Mouse (Mus musculus) ovary, postnatal 14 days (tissue): Measurements from ENCODE around the gene Srprb.
"Not testable (repeated sequence)": the region's sequence is repeated elsewhere in the genome, so short reads cannot be mapped to it uniquely, and the experiment has no call there.

Experiments used
- DNase-seq: peaks from one replicate; pipeline ENCODE4 v3.0.0; 2022; ENCODE audit warnings: low spot score

Srprb gene

GRCm38 (mm10) chr9:103212654-103213420, 10.9 kb upstream of the Srprb start:
- DNase-seq = no peak

- DNase-seq = no peak
Observed at GRCm38 (mm10) chr9:103208802-103209423, 7.0 kb upstream of the Srprb start.

GRCm38 (mm10) chr9:103207846-103208245, 5.9 kb upstream of the Srprb start:
- DNase-seq = peak; percentile 49

GRCm38 (mm10) chr9:103205786-103206185, 3.8 kb upstream of the Srprb start:
- no peak for DNase-seq

GRCm38 (mm10) chr9:103188416-103188815, 13.5 kb downstream of the Srprb start:
- DNase-seq = no peak

GRCm38 (mm10) chr9:103186747-103187146, 15.2 kb downstream of the Srprb start:
- no peak for DNase-seq

GRCm38 (mm10) chr9:103185946-103186345, 16.0 kb downstream of the Srprb start:
- no peak for DNase-seq

GRCm38 (mm10) chr9:103184855-103185254, 17.1 kb downstream of the Srprb start:
- DNase-seq = no peak

- no peak for DNase-seq
Observed at GRCm38 (mm10) chr9:103181886-103182285, 20.1 kb downstream of the Srprb start.

GRCm38 (mm10) chr9:103180807-103181565, 21.0 kb downstream of the Srprb start:
- DNase-seq = peak; percentile 55

GRCm38 (mm10) chr9:103180303-103180702, 21.6 kb downstream of the Srprb start:
- peak; percentile 46 for DNase-seq

- no peak for DNase-seq
Observed at GRCm38 (mm10) chr9:103175692-103176091, 26.2 kb downstream of the Srprb start.

- DNase-seq = peak; percentile 5
Observed at GRCm38 (mm10) chr9:103174771-103175519, 27.0 kb downstream of the Srprb start.

GRCm38 (mm10) chr9:103168771-103169170, 33.2 kb downstream of the Srprb start:
- no peak for DNase-seq

- no peak for DNase-seq
Observed at GRCm38 (mm10) chr9:103168046-103168445, 33.9 kb downstream of the Srprb start.

GRCm38 (mm10) chr9:103163806-103164205, 38.1 kb downstream of the Srprb start:
- no peak for DNase-seq

- not testable (repeated sequence) for DNase-seq
Observed at GRCm38 (mm10) chr9:103155158-103155557, 46.8 kb downstream of the Srprb start.

- DNase-seq = no peak
Observed at GRCm38 (mm10) chr9:103154568-103154967, 47.4 kb downstream of the Srprb start.

- no peak for DNase-seq
Observed at GRCm38 (mm10) chr9:103153286-103153685, 48.7 kb downstream of the Srprb start.

GRCm38 (mm10) chr9:103149074-103149799, 52.7 kb downstream of the Srprb start:
- no peak for DNase-seq

- DNase-seq = no peak
Observed at GRCm38 (mm10) chr9:103147103-103147502, 54.8 kb downstream of the Srprb start.
